Mouse (Mus musculus) liver, embryonic 16.5 days (tissue): Measurements from ENCODE around the gene Sema6d. TPM values are rescaled to one million over a fixed set of nuclear protein-coding genes. Genes with fewer than 3 reads are reported as not detected.

Experiments used
- ATAC-seq: fragments of 200-750 bp; cut with Nextera tagmentation; 2 replicates; pipeline ENCODE4 v1.8.0; 2017; ENCODE audit warnings: low read depth, mild to moderate bottlenecking, moderate number of reproducible peaks, moderate library complexity
- H3K27ac ChIP-seq: fragments of 300-500 bp; sonication (generic); 2 replicates; pipeline ENCODE4 v1.5.1; 2014; ENCODE audit warnings: mild to moderate bottlenecking, low read length
- H3K27me3 ChIP-seq: fragments of 300-500 bp; sonication (generic); 2 replicates; pipeline ENCODE4 v1.6.1; 2014; ENCODE audit warnings: low read depth, low read length, mixed read lengths; ENCODE audit not compliant: control insufficient read depth, insufficient read depth
- H3K36me3 ChIP-seq: fragments of 300-500 bp; sonication (generic); 2 replicates; pipeline ENCODE4 v1.6.1; 2014; ENCODE audit warnings: mild to moderate bottlenecking; ENCODE audit not compliant: control insufficient read depth, insufficient read depth
- H3K4me1 ChIP-seq: fragments of 300-500 bp; sonication (generic); 2 replicates; pipeline ENCODE4 v1.6.1; 2014; ENCODE audit warnings: low read depth, low read length, mixed read lengths; ENCODE audit not compliant: control insufficient read depth
- H3K4me2 ChIP-seq: fragments of 300-500 bp; sonication (generic); 2 replicates; pipeline ENCODE4 v1.6.1; 2014; ENCODE audit warnings: low read depth, low read length, mixed read lengths
- H3K4me3 ChIP-seq: fragments of 300-500 bp; sonication (generic); 2 replicates; pipeline ENCODE4 v1.5.1; 2014; ENCODE audit warnings: low read depth, mild to moderate bottlenecking, low read length
- H3K9ac ChIP-seq: fragments of 300-500 bp; sonication (generic); 2 replicates; pipeline ENCODE4 v1.6.1; 2014; ENCODE audit warnings: low read depth, low read length
- H3K9me3 ChIP-seq: fragments of 300-500 bp; sonication (generic); replicated peaks from 2 replicates; pipeline ENCODE4 v1.6.1; 2016; ENCODE audit warnings: low read length; ENCODE audit not compliant: control insufficient read depth
- WGBS: fragments of 180-500 bp; shearing (Covaris S2); extraction: QIAGEN DNeasy Blood & Tissue Kit; methylation state at CpG from one replicate; pipeline ENCODE4 v1.1.7; 2014; ENCODE audit not compliant: insufficient replicate concordance; 5-methylcytosine and 5-hydroxymethylcytosine counted together
- polyA plus RNA-seq: library from polyadenylated mRNA; unstranded; fragments of >200 nt; fragmentation: Nextera tagmentation; extraction: Ambion mirVana; gene quantifications from 2 replicates; pipeline ENCODE4 v1.2.1, GENCODE M21; 2015

Sema6d gene
- polyA plus RNA-seq, 1 experiment from 2014 or later, result 4.8 TPM

DNA sequence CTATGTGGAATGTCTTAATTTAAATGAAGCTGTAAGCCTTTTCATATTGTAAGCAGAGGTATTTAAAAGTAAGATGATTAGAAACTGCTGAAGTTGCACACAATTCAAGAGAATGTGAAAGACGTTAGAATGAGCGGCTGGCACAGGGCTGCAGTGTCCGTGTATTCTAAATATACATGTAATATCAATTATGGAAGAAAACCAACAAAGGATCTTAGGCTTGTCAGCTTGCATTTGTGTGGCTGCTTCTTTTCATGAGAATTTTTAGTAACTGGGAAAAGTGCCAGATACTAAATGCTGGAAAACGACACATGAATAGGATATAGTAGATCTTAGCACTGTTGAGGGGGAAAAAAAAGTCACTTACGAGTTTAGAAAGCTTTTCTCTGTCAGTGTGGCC, 11.8 kb downstream of the Sema6d start:
- 59% methylated on average over 5 of the region's 5 CpGs for WGBS
- Histone ChIP-seq H3K9me3 (no peaks in the 10 kb centered on the region), H3K27me3 (no peaks in the 10 kb centered on the region), H3K9ac (no peak overlapping the region), H3K27ac (no peak overlapping the region), H3K4me3 (no peak overlapping the region), H3K36me3 (no peaks in the 10 kb centered on the region), H3K4me2 (no peak overlapping the region), H3K4me1 (no peaks in the 10 kb centered on the region)
- no peak for ATAC-seq

DNA sequence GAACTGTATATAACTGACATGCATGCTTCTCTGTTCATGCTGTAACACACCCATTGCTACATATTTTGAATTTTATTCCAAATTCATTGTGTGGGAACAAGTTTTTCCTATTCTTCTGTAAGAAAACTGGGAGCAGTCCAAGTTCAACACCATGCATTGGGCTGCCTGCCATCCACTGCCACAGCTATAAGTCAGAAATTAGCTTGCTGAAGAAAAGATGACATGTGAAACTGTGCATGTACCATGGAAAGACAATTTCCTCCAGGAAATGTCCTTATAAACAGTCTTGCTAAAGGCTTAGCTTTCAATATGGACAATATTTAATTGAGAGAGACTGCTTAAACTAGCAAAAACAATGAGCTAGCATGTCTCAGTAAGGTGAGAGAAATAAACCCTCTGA, 13.5 kb downstream of the Sema6d start:
- Histone ChIP-seq H3K4me2 (no peak overlapping the region), H3K9me3 (no peaks in the 10 kb centered on the region), H3K4me1 (no peaks in the 10 kb centered on the region), H3K9ac (no peak overlapping the region), H3K36me3 (no peaks in the 10 kb centered on the region), H3K4me3 (no peak overlapping the region), H3K27me3 (no peaks in the 10 kb centered on the region), H3K27ac (no peak overlapping the region)
- ATAC-seq, result no peak

DNA sequence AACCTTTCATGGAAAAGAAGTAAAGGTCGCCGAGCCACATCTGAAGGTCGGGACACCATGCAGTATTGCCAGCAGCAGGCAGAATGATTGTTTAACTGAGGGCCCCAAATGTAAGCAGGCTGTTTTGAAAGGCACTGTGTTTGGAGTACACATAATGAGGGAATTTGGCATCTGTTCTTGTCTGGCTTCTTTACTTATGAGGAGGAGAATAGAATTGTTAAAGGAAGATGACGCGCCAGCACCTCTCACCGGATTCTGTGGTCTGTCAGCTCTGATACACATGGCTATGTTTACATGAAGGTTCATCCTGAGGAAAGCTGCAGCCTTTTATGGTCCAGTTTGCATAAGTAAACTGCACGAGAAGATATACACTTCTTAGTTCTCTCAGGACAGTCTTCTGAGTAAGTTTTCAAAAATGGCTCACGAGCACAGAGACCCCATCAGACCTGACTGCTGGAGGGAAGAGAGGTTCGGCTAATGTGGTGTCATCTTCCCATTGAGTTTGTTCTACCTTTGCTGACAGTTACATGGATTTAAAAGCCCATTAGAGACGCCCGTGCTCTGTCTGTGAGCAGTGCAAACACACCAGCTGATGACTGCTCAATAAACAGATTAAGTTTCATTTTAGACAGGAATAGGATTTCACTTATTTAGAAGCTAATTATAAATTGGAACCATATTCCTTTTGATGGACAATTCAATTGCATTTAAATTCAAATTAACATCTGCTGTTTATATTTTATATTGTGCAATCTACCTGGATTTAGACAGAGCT, 28.9 kb downstream of the Sema6d start:
- Histone ChIP-seq H3K27ac (no peak overlapping the region), H3K9ac (no peak overlapping the region), H3K4me3 (no peak overlapping the region), H3K27me3 (no peaks in the 10 kb centered on the region), H3K36me3 (no peaks in the 10 kb centered on the region), H3K4me1 (no peaks in the 10 kb centered on the region), H3K4me2 (no peak overlapping the region), H3K9me3 (no peaks in the 10 kb centered on the region)
- no peak for ATAC-seq
- WGBS, result 58% methylated on average over 11 of the region's 11 CpGs

DNA sequence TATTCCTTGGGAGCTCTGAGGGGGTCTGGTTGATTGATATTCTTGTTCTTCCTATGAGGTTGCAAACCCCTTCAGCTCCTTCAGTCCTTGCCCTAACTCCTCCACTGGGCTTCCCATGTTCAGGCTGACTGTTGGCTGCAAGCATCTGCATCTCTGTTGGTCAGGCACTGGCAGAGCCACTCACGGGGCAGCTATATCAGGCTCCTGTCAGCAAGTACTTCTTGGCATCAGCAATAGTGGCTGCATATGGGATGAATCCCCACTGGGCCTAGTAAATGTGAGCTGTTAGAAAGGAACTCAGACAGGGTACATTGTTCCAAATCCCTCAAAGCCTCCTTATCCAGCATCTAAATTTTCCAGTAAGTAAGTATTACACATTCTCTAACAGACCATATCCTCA, 30.6 kb downstream of the Sema6d start:
- no peaks in the 10 kb centered on the region for H3K36me3 ChIP-seq
- ATAC-seq, result no peak
- H3K9ac ChIP-seq, result no peak overlapping the region
- no peaks in the 10 kb centered on the region for H3K27me3 ChIP-seq
- H3K27ac ChIP-seq, result no peak overlapping the region
- H3K4me1 ChIP-seq, result no peaks in the 10 kb centered on the region
- H3K4me3 ChIP-seq, result no peak overlapping the region
- WGBS, result 38% methylated on average over 1 of the region's 1 CpGs
- no peak overlapping the region for H3K4me2 ChIP-seq
- no peaks in the 10 kb centered on the region for H3K9me3 ChIP-seq

DNA sequence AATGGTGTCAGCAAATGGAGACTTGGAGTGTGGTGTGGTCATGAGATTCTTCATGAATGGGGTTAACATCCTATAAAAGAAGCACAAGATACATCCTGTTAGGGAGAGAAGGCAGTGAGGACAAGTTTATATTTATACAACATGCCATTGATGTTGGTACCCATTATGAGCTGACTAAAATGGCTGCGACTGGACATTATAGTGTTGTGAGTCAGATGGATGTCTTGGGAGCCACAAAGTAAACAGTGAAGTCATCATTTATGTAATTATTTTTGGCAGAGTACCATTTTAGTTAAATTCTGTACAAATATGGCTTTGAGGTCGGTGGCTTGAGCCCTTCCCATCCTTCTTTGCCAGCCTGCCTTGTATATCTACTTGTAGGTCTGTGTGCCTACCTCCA, 31.8 kb downstream of the Sema6d start:
- no peaks in the 10 kb centered on the region for H3K4me1 ChIP-seq
- H3K4me2 ChIP-seq, result no peak overlapping the region
- H3K4me3 ChIP-seq, result no peak overlapping the region
- H3K27ac ChIP-seq, result no peak overlapping the region
- 55% methylated on average over 2 of the region's 2 CpGs for WGBS
- ATAC-seq, result no peak
- H3K36me3 ChIP-seq, result no peaks in the 10 kb centered on the region
- H3K27me3 ChIP-seq, result no peaks in the 10 kb centered on the region
- H3K9me3 ChIP-seq, result no peaks in the 10 kb centered on the region
- H3K9ac ChIP-seq, result no peak overlapping the region

DNA sequence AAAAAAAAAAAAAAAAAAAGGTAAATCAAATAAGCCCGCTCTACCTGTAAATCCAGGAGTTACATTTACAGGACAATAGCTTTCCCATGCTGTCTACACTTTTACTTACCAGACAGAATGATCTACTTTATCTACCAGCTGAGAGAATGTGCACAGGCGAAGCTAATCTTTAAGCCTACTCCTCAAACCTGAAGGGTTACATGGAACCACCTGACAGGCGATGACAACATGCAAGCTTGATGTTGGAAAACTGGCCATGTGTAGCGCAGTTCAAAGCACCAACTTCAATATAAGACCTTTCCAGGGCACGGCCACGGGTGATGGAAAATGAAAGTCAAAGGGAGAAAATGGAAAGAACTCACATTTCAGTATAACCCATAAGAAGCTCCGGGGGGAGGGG, 35.7 kb downstream of the Sema6d start:
- no peak for ATAC-seq
- Histone ChIP-seq H3K4me2 (no peak overlapping the region), H3K27ac (no peak overlapping the region), H3K4me1 (no peaks in the 10 kb centered on the region), H3K9me3 (no peaks in the 10 kb centered on the region), H3K4me3 (no peak overlapping the region), H3K36me3 (no peaks in the 10 kb centered on the region), H3K9ac (no peak overlapping the region), H3K27me3 (no peaks in the 10 kb centered on the region)
- WGBS, result 70% methylated on average over 7 of the region's 7 CpGs

DNA sequence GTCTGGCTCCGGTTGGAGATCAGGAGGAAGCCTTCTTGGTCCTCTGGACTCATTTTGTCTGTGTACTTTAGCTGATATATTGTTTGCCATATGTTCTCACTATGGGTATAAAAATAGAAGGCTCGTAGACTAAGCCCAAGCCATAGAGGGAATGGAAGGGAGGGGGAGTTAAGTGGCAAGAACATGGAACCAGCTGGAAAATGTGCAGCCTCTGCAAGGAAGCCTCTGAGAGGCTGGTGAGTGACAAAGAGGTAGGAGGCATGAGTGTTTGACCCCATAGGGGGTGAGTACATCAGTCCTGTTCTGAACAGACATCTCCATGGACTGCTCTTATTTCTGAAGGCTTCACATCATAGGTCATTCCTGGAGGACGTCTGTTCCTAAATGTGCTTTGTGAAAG, 37.1 kb downstream of the Sema6d start:
- no peaks in the 10 kb centered on the region for H3K36me3 ChIP-seq
- ATAC-seq, result no peak
- no peaks in the 10 kb centered on the region for H3K4me1 ChIP-seq

DNA sequence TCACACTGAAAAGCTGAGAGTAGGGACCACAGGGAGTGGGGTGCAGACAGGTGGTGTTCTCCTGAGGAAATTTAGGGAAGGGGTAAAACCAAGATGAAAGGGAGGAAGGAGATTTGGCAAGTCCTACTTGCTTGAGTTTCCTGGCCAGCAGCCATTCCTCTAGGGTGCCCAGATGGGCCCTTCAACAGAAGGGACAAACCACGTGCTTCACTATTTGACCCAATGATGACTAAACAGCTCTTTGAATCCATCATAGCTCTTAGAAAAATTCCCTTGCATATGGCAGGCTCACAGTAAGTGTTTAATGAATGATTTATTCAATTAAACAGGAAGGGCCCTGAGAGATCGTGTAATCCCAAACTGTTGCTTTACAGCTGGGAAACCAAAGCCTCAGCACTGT, 41.1 kb downstream of the Sema6d start:
- H3K9ac ChIP-seq, result no peak overlapping the region

More for the DNA sequence above, 37.1 kb downstream of the Sema6d start:
- no peak overlapping the region for H3K4me2 ChIP-seq
- H3K27me3 ChIP-seq, result no peaks in the 10 kb centered on the region
- H3K9ac ChIP-seq, result no peak overlapping the region
- H3K27ac ChIP-seq, result no peak overlapping the region
- no peaks in the 10 kb centered on the region for H3K9me3 ChIP-seq
- H3K4me3 ChIP-seq, result no peak overlapping the region
- WGBS, result 53% methylated on average over 3 of the region's 3 CpGs

DNA sequence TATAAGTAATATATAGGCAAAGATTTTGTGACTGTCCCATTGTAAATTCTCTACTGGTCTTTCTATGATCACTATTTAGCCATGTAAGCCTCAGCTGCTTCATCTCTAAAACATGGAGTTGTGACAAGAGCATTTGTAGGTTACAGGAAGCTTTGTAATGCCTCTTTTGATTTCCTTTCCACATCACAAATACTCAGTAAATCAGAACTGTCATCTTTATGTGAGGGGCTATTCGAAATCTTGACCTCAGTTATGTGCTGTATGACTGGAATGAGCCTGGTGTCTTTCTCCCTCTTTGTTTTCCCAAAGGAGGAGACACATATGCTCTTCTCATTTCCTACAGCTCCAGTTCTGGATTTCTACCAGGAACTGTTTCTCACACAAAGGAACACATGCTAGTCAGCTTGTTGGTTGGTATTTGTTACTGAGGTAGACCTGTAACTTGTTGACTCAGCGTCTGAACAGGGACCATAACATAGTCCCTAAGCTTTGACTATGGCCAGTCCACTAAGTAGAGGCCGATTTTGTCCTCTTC, 51.8 kb downstream of the Sema6d start:
- Histone ChIP-seq H3K27me3 (no peaks in the 10 kb centered on the region), H3K9me3 (no peaks in the 10 kb centered on the region), H3K9ac (no peak overlapping the region), H3K4me1 (no peaks in the 10 kb centered on the region), H3K27ac (no peak overlapping the region), H3K36me3 (no peaks in the 10 kb centered on the region), H3K4me3 (no peak overlapping the region), H3K4me2 (no peak overlapping the region)
- no peak for ATAC-seq
- 46% methylated on average over 3 of the region's 3 CpGs for whole genome bisulfite sequencing

More for the DNA sequence above, 41.1 kb downstream of the Sema6d start:
- Histone ChIP-seq H3K4me1 (no peaks in the 10 kb centered on the region), H3K36me3 (no peaks in the 10 kb centered on the region), H3K27me3 (no peaks in the 10 kb centered on the region), H3K9me3 (no peaks in the 10 kb centered on the region), H3K27ac (no peak overlapping the region), H3K4me3 (no peak overlapping the region), H3K4me2 (no peak overlapping the region)
- ATAC-seq, result no peak
- WGBS, result 55% methylated on average over 2 of the region's 2 CpGs
